Mouse (Mus musculus) stomach, postnatal 0 days (tissue): ENCODE measurements at regions not wholly inside any gene's neighbourhood (a gene's known extent, or its start where the extent isn't known, plus 50 kb on each side); places are given as distances from the start of the nearest gene placed in this dataset.

Experiments used
- CTCF ChIP-seq: IDR thresholded peaks from 2 replicates; pipeline ENCODE4 v1.5.1; 2016; ENCODE audit warnings: antibody characterized with exemption, low read depth, mild to moderate bottlenecking, moderate library complexity
- EP300 ChIP-seq: optimal IDR thresholded peaks from 2 replicates; pipeline ENCODE3; 2016; ENCODE audit warnings: antibody characterized with exemption

DNA sequence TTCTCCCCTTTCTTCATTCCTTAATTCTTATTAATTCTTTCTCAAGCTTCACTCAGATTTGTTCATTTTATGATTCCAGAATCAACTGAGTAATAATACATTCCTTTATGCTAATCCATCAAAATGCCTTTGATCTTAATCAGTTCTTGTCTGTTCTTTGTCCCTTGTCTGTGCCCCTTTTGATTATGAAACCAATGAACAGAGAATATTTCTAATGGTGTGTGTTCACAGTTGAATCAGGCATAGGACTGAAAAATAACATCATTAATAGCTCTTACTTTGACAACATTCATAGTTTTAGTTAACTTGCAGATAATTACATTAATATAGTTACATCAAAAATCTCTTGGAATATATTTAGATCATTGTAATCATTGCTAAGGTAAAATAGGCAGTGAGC lies 114.5 kb downstream of the Gm9733 start:
- no peak for TF ChIP-seq EP300
- no peak for TF ChIP-seq CTCF
